Mouse (Mus musculus) left cerebral cortex, adult 18-20 months (tissue): ENCODE measurements at regions not wholly inside any gene's neighbourhood (a gene's known extent, or its start where the extent isn't known, plus 50 kb on each side); places are given as distances from the start of the nearest gene placed in this dataset.
A peak's percentile ranks its signal among the peaks of the same experiment; 100 is the strongest.

Experiments used
- DNase-seq, 2 experiments: peaks; one replicate each; pipeline ENCODE4 v3.0.0; 2021 to 2022; ENCODE audit warnings: low spot score in 2 of 2, mixed read lengths in 1 of 2

DNA sequence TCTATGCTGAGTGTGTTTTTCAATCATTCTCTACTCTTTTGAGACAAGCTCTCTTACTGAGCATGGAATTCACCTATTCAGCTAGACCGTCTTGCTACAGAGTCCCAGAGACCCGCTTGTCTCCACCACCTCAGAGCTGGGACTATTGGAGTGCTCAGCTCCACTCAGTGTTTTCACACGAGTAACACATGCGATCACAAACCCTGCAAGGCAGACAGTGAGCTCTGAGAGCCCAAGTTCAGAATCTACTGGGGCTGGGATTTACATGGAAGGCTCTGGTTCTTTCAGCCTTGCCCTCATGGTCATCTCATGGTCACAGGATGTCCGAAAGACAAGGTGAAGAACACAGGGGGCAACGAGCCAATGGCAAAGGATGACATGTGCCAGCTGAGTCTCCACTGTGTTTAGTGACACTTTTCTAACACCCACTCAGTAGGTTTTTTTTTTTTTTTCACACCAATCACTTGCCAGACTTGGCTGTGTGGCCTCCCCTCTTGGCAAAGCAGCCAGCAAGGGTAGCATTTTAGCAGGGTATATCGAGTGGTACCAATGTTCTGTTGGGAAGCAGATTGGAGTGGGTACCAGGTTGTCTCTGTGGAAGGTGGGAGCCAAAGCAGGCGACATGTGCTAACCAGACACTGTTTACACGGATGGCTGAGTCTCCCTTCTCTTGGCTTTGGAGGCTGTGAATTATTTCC lies 51.2 kb upstream of the Gtsf1l start:
- no peak for DNase-seq

DNA sequence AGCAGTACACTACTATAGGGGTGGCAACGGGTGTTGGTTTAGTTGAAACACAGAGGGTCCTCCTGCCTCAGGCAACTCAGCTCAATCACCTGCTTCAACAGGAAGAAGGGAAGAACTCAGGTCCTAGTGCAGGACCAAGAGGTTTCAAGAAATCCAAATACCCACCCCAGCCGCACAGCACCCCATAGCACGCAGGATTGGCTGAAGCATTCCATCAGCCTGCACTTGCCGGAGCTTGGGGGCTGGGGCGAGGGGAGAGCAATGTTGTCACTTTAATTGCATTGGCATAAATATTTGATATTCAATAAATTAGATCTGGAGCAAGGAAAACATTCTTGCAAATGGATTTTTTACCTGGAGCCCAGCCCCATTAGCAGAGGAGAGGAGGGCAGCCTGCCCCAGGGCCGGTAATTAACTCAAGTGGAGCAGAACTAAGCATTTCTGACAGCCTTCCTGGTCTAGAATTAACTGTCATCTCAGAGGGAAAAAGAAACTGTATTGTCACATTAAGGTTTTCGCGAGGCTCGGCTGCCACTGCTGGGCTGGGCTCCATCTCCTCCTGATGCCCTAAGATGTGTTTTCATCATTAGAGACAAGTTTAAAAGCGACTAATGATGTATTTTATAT lies 55.2 kb upstream of the Gtsf1l start:
- no peak for DNase-seq

DNA sequence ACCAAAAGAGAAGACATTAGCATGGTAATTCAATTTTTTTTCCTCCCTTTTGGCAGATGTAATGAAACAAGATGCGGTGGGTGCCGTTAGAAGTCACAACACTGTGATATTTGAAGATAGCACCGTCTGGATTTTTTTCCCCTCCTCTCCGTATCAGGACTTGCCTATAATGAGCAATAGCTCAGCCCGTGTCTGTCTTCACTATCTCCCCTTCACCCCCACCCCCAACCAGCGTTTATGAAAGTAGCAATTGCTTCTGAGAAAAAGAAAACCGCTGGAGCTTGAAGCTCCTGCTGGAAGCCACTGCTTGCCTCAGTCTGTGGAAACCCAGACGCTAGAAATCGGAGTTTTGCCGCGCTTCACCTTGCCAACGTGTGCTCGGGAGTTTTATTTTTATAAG lies 55.8 kb upstream of the Gtsf1l start:
- no peak for DNase-seq

DNA sequence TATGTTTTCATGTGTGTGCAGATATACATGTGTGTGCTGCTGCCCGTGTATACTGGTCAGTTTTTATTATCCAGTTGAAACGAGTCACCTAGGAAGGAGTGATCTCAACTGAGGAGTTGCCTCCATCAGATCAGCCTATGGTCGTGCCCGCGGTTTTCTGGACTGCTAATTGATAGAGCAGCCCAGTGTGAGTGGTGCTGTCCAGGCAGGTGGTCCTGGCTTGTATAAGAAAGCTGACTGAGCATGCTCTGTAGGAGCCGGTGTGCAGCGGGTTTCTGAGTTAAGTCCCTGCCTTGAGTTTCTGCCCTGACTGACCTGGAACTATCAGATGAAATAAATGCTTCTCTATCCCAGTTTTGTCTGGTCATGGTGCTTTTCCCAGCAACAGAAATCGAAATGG lies 56.9 kb upstream of the Tox2 start:
- DNase-seq, result no peak

GRCm38 (mm10) chr2:163146481-163146880 lies 56.4 kb upstream of the Tox2 start:
- DNase-seq, result no peak

DNA sequence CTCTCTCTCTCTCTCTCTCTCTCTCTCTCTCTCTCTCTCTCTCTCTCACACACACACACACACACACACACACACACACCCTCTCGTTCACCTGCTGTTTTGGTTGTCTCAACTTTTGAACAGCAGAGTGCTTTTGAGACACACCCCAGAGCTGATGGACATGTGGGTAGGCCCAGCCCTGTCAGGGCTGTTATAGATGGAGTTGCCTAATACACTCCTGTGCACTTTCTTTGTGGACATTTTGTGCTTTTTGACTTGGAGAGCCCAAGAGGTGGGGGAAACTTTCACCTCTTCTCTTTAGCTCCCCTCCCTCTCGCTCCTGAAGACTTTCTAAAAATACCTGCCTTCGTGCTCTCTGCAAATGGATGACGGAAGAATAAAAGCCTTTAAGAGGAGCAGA lies 55.5 kb upstream of the Tox2 start:
- DNase-seq, result no peak

DNA sequence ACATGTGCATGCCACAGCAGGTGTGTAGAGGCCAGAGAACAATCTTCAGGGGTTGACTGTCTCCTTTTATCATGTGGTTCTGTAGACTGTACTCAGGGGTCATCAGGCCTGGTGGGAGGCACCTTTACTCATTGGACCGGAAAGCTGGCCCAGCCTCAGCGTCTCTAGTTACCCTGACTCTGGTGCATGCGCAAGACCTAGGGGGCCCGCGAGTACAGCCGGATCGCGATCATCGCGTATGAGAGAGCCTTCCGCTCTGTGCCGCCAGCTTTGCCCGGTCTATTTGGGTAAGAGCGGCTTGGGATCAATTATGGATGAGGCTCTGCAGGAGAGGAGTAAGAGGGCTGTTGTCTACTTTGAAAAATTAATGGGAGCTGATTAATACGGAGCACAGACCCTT lies 51.9 kb upstream of the Tox2 start:
- no peak for DNase-seq

DNA sequence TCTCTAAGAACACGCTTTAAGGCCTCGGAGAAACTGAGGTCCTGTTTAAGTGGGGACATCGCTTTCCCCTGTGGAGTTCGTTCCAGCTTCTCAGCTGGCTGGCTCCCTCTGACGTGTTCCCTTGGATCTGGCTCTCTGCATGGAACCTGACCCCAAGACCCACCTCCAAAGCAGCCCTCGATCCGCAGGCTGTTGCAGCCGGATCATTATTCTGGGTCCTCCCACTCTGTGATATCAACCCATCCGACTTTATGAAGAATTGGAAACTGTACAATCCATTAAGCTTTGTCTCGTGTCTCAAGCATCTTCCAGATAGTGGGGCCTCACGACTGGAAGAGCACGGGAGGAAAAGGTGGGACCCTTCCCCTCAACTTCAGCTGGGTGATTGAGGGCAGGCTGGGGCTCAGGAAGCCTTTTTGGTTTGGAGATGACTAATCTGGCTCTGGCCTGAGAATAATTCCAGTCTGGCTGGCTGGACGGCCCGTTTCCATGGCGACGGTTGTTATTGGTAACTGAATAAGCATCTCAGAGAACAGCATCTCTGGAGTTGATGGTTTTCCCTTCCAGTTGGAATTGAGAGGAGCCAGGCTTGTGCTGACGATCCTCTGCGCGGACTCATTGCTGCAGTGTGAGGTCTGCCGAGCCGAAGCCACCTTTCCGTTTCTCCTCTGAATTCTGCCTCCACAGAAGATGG lies 50.4 kb upstream of the Tox2 start:
- DNase-seq, result peak; percentile 81 to 82
